Mouse (Mus musculus) liver, embryonic 13.5 days (tissue): Measurements from ENCODE around the gene 6030452D12Rik. TPM values are rescaled to one million over a fixed set of nuclear protein-coding genes. Genes with fewer than 3 reads are reported as not detected.

Experiments
- ATAC-seq: fragments of 200-750 bp; cut with Nextera tagmentation; 2 replicates; pipeline ENCODE4 v1.8.0; 2017; ENCODE audit warnings: low read depth, mild to moderate bottlenecking, moderate number of reproducible peaks, moderate library complexity
- DNase-seq: peaks from one replicate; pipeline ENCODE4 v3.0.0; 2022
- H3K27ac ChIP-seq: fragments of 300-500 bp; sonication (generic); 2 replicates; pipeline ENCODE4 v1.5.1; 2015; ENCODE audit warnings: moderate library complexity, mild to moderate bottlenecking, inconsistent platforms
- H3K27me3 ChIP-seq: fragments of 300-500 bp; sonication (generic); 2 replicates; pipeline ENCODE4 v1.6.1; 2015; ENCODE audit warnings: mild to moderate bottlenecking, inconsistent platforms
- H3K36me3 ChIP-seq: fragments of 300-500 bp; sonication (generic); 2 replicates; pipeline ENCODE4 v1.6.1; 2015; ENCODE audit warnings: mild to moderate bottlenecking, inconsistent platforms
- H3K4me1 ChIP-seq: fragments of 300-500 bp; sonication (generic); replicated peaks from 2 replicates; pipeline ENCODE4 v1.6.1; 2015; ENCODE audit warnings: inconsistent platforms
- H3K4me2 ChIP-seq: fragments of 300-500 bp; sonication (generic); 2 replicates; pipeline ENCODE4 v1.6.1; 2015; ENCODE audit warnings: inconsistent platforms, mild to moderate bottlenecking, moderate library complexity
- H3K4me3 ChIP-seq: fragments of 300-500 bp; sonication (generic); replicated peaks from 2 replicates; pipeline ENCODE4 v1.5.1; 2015; ENCODE audit warnings: mild to moderate bottlenecking, inconsistent platforms
- H3K9ac ChIP-seq: fragments of 300-500 bp; sonication (generic); 2 replicates; pipeline ENCODE4 v1.6.1; 2015; ENCODE audit warnings: mild to moderate bottlenecking, inconsistent platforms
- H3K9me3 ChIP-seq: fragments of 300-500 bp; sonication (generic); replicated peaks from 2 replicates; pipeline ENCODE4 v1.6.1; 2016; ENCODE audit warnings: inconsistent platforms
- WGBS: fragments of 180-500 bp; shearing (Covaris S2); methylation state at CpG from one replicate; pipeline ENCODE4 v1.1.7; 2015; ENCODE audit not compliant: insufficient replicate concordance; 5-methylcytosine and 5-hydroxymethylcytosine counted together
- polyA plus RNA-seq: library from polyadenylated mRNA; unstranded; fragments of >200 nt; fragmentation: Nextera tagmentation; extraction: Ambion mirVana; gene quantifications from 2 replicates; pipeline ENCODE4 v1.2.1, GENCODE M21; 2015

Gene 6030452D12Rik
- polyA plus RNA-seq, 1 experiment from 2014 or later = not detected

- H3K27ac ChIP-seq = no peak overlapping the region
- ATAC-seq (no peak), DNase-seq (no peak)
- no peaks in the 10 kb centered on the region for H3K36me3 ChIP-seq
- no peak overlapping the region for H3K9ac ChIP-seq
- no peak overlapping the region for H3K4me3 ChIP-seq
- no peaks in the 10 kb centered on the region for H3K4me1 ChIP-seq
- H3K9me3 ChIP-seq = no peaks in the 10 kb centered on the region
- H3K4me2 ChIP-seq = no peak overlapping the region
- 45% methylated on average over 2 of the region's 2 CpGs for WGBS
- H3K27me3 ChIP-seq = no peaks in the 10 kb centered on the region
These were observed 44.8 kb downstream of the 6030452D12Rik start for GRCm38 (mm10) chr8:106545149-106545548.

GRCm38 (mm10) chr8:106546746-106547145 lies 46.4 kb downstream of the 6030452D12Rik start:
- 55% methylated on average over 7 of the region's 7 CpGs for WGBS
- Histone ChIP-seq H3K36me3 (no peaks in the 10 kb centered on the region), H3K9ac (no peak overlapping the region), H3K27ac (no peak overlapping the region), H3K27me3 (no peaks in the 10 kb centered on the region), H3K9me3 (no peaks in the 10 kb centered on the region), H3K4me2 (no peak overlapping the region), H3K4me1 (no peaks in the 10 kb centered on the region), H3K4me3 (no peak overlapping the region)
- ATAC-seq (no peak), DNase-seq (no peak)

DNA sequence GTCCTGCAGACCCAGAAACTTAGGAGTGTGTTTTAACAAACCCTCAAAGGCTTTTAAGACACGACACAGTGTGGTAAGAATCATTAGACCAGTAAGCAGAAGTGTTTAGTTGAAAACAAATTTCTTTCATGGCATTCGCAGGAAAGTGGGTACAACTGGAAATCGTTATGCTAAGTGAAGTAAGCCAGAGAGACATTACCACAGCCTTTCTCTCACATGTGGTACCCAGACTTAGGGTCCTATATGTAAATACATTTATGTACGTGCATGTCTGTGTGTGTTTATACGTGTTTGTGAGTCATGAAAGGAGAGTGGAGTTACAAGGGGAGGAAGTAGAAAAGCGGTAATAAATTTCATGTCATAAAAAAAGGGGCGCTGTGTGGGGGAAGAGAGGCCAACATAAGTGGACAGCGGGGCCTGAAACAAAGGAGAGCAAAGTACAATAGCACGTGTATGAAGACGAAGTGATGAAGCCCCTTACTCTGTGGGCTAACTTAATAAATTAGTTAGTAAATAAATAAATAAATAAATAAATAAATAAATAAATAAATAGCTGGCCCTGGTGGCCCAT lies 48.1 kb downstream of the 6030452D12Rik start:
- no peaks in the 10 kb centered on the region for H3K4me1 ChIP-seq
- H3K9me3 ChIP-seq = no peaks in the 10 kb centered on the region
- H3K27me3 ChIP-seq = no peaks in the 10 kb centered on the region
- 71% methylated on average over 10 of the region's 10 CpGs for WGBS
- no peaks in the 10 kb centered on the region for H3K36me3 ChIP-seq
- no peak overlapping the region for H3K9ac ChIP-seq
- no peak for DNase-seq
- no peak for ATAC-seq
- H3K27ac ChIP-seq = no peak overlapping the region
- H3K4me3 ChIP-seq = no peak overlapping the region
- H3K4me2 ChIP-seq = no peak overlapping the region

DNA sequence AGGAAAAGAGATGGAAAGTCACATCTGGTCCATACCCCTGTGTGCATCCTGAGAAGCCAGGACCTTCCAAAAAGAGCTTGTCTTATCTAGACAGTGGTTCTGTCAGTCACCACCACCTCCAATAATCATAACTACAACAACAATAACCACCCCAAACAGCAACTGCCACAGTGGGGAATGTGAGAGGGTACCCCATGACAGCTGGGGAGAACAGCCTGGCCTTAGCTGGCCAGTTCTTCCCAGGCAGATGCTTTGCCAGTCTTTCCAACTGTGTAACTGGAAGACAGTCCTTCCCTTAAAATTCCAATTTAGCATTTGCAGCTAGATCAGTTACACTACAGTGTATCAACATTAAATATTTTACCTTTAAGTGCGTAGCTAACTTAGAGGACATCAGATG lies 50.6 kb downstream of the 6030452D12Rik start:
- DNase-seq (no peak), ATAC-seq (no peak)
- Histone ChIP-seq H3K4me3 (no peak overlapping the region), H3K36me3 (no peaks in the 10 kb centered on the region), H3K27ac (no peak overlapping the region), H3K27me3 (no peaks in the 10 kb centered on the region), H3K4me2 (no peak overlapping the region), H3K4me1 (no peaks in the 10 kb centered on the region), H3K9me3 (no peaks in the 10 kb centered on the region), H3K9ac (no peak overlapping the region)
- 78% methylated on average over 1 of the region's 1 CpGs for WGBS

DNA sequence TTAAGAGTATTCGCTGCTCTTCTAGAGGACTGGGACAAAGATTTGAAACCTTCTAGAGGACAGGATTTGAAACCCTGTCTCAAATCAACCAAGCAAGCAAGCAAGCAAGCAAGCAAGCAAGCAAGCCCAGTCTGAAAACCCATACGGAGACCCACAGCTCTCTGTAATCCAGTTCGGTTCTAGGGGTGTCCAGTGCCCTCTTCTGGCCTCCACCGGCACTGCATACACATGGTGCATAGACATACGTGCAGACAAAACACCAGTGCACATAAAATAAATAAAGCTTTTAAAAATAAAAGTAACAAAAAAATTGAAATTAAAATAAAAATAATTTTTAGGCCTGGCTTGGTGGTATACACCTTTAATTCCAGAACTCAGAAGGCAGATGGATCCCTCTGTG lies 53.7 kb downstream of the 6030452D12Rik start:
- Histone ChIP-seq H3K36me3 (no peaks in the 10 kb centered on the region), H3K4me3 (no peak overlapping the region), H3K4me2 (no peak overlapping the region), H3K4me1 (no peaks in the 10 kb centered on the region), H3K27me3 (no peaks in the 10 kb centered on the region), H3K9ac (no peak overlapping the region), H3K9me3 (no peaks in the 10 kb centered on the region), H3K27ac (no peak overlapping the region)
- 77% methylated on average over 5 of the region's 5 CpGs for WGBS
- DNase-seq (no peak), ATAC-seq (no peak)

DNA sequence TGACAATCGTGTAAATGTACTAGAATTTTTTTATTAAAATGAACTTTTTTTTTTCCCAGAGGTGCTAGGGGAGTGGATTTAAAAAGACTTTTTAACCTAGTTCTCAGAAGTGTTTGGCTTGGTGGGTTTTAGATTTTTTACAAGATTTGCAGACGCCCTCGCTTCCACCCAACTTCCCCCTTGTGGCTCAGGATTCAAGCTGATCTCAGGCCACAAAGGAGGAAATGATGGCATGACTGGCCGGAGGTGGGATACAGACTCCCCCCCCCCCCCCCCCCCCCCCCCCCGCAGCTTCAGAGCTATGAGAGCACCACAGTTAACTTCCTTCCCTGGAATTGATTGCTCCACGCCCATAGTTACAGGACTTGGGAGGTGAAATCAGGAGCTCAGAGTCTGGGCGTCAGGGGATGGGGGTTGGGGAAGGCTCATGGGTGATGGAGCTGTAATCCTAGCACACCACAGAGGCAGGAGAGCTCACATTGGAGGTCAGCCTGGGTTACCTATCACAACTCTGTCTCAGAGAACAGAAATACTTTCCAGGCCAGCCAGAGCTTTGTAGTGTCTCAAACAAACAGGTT lies 55.8 kb downstream of the 6030452D12Rik start:
- WGBS = 17% methylated on average over 6 of the region's 7 CpGs
- Histone ChIP-seq H3K9ac (no peak overlapping the region), H3K27me3 (no peaks in the 10 kb centered on the region), H3K4me1 (peaks cover 1% of the 10 kb centered on the region; the same call in 1 of the 2 replicates), H3K36me3 (no peaks in the 10 kb centered on the region), H3K27ac (no peak overlapping the region), H3K4me2 (no peak overlapping the region), H3K4me3 (no peak overlapping the region), H3K9me3 (no peaks in the 10 kb centered on the region)
- DNase-seq (no peak), ATAC-seq (no peak)

Other genes starting within 250 kb of the 6030452D12Rik start
- gene Smpd3, start 162.5 kb upstream of the 6030452D12Rik start, polyA plus RNA-seq = 0.35 and 0.67 TPM in 2 replicates
- 2.6 and 3.0 TPM in 2 replicates for gene Zfp90, start 85.2 kb upstream of the 6030452D12Rik start, polyA plus RNA-seq
- 2.5 and 2.8 TPM in 2 replicates for gene Cdh3, start 10.4 kb downstream of the 6030452D12Rik start, polyA plus RNA-seq
- gene Gm10073, start 72.9 kb downstream of the 6030452D12Rik start, polyA plus RNA-seq = 12.0 and 12.4 TPM in 2 replicates
- 12.1 and 17.3 TPM in 2 replicates for gene Cdh1, start 102.8 kb downstream of the 6030452D12Rik start, polyA plus RNA-seq
- 3.8 and 4.5 TPM in 2 replicates for gene Tango6, start 182.5 kb downstream of the 6030452D12Rik start, polyA plus RNA-seq